Comparison of ENCODE assay signal across 14 mouse cellular contexts in the genomic region with DNA sequence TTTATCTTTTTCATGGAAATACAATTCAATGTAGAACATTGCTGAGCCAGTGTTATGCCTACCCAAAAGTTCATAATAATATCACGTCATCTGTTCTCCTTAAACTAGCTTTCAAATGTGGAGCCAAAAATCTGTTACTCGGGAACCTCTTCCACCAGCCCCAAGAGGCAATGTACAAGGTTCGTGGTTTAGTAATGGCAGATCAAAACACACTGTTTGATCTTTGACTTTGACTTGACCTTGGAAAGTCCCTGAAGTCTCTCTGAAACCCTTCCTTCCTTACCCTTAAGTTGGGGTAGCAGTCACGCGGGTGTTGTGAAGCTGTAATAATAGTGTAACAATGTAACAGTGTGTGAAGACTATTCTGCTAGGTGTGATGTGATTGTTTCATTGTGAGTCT.
DNase-seq lines count a peak whose midpoint lies in the region; ATAC-seq lines count a peak whose summit lies in the region.
"Had no signal": no experiment of that assay in that cellular context is flagged by ENCODE, and none has a peak within 500 bp of the region (broad histone marks: within the 10 kb centered on the region; RNA-seq: fewer than 3 reads in every experiment).

No protein-coding gene starts in this region.

- no peak overlapping the region for H3K4me3 ChIP-seq in heart, embryonic 13.5 days
- no peak overlapping the region for H3K4me3 ChIP-seq in limb, embryonic 12.5 days (replicated peaks)
- no peak overlapping the region for H3K4me3 ChIP-seq in limb, embryonic 10.5 days
- no peak overlapping the region for H3K4me3 ChIP-seq in limb, embryonic 13.5 days
- H3K4me3 ChIP-seq: forebrain, embryonic 12.5 days; liver, embryonic 13.5 days had no signal

- no peaks in the 10 kb centered on the region for H3K27me3 ChIP-seq in heart, embryonic 13.5 days (replicated peaks)
- no peaks in the 10 kb centered on the region for H3K27me3 ChIP-seq in limb, embryonic 12.5 days
- H3K27me3 ChIP-seq in limb, embryonic 10.5 days (ENCODE audit: low read depth, poor library complexity, severe bottlenecking), result no peaks in the 10 kb centered on the region
- no peaks in the 10 kb centered on the region for H3K27me3 ChIP-seq in limb, embryonic 13.5 days
- H3K27me3 ChIP-seq: forebrain, embryonic 12.5 days; liver, embryonic 13.5 days had no signal

- DNase-seq in heart, postnatal 4 days, result no peak
- no peak for DNase-seq in limb, embryonic 10.5 days (ENCODE audit: low spot score)
- DNase-seq in ZHBTc4 (ENCODE audit: low read depth, low spot score), result peak; percentile 71
- no peak for DNase-seq in B cell, adult 2 months
- no peak for DNase-seq in left cerebral cortex, adult 8-10 months (ENCODE audit: low spot score in 2 of 2)
- DNase-seq: cerebellum, adult 11-12 months; embryo, embryonic 11 days; gastrocnemius, postnatal 10 days; layer of hippocampus, postnatal 36 days; liver, embryonic 13.5 days had no signal

- H3K9me3 ChIP-seq in heart, embryonic 13.5 days, result no peaks in the 10 kb centered on the region
- no peaks in the 10 kb centered on the region for H3K9me3 ChIP-seq in limb, embryonic 12.5 days
- no peaks in the 10 kb centered on the region for H3K9me3 ChIP-seq in limb, embryonic 10.5 days (replicated peaks)
- no peaks in the 10 kb centered on the region for H3K9me3 ChIP-seq in limb, embryonic 13.5 days
- H3K9me3 ChIP-seq: forebrain, embryonic 12.5 days; liver, embryonic 13.5 days had no signal

- H3K36me3 ChIP-seq in heart, embryonic 13.5 days, result peaks cover 9% of the 10 kb centered on the region; the same call in 1 of the 2 replicates
- peaks cover 5% of the 10 kb centered on the region; the same call in 1 of the 2 replicates for H3K36me3 ChIP-seq in limb, embryonic 12.5 days
- no peaks in the 10 kb centered on the region; the same call in 1 of the 2 replicates for H3K36me3 ChIP-seq in limb, embryonic 10.5 days
- peaks cover 4% of the 10 kb centered on the region for H3K36me3 ChIP-seq in limb, embryonic 13.5 days
- H3K36me3 ChIP-seq: forebrain, embryonic 12.5 days; liver, embryonic 13.5 days had no signal

- peak overlapping the region; percentile 58; the same call in 1 of the 2 replicates for H3K9ac ChIP-seq in heart, embryonic 13.5 days
- no peak overlapping the region for H3K9ac ChIP-seq in limb, embryonic 12.5 days (replicated peaks)
- no peak overlapping the region for H3K9ac ChIP-seq in limb, embryonic 13.5 days
- H3K9ac ChIP-seq: forebrain, embryonic 12.5 days; liver, embryonic 13.5 days had no signal

- H3K27ac ChIP-seq in heart, embryonic 13.5 days (replicated peaks), result peak overlapping the region; percentile 84
- peak overlapping the region; percentile 64; the same call in 1 of the 2 replicates for H3K27ac ChIP-seq in limb, embryonic 12.5 days
- no peak overlapping the region for H3K27ac ChIP-seq in limb, embryonic 10.5 days
- peak overlapping the region; percentile 28; the same call in 1 of the 2 replicates for H3K27ac ChIP-seq in limb, embryonic 13.5 days
- H3K27ac ChIP-seq: forebrain, embryonic 12.5 days; liver, embryonic 13.5 days had no signal

- peak overlapping the region; percentile 16; the same call in 1 of the 2 replicates for H3K4me2 ChIP-seq in heart, embryonic 13.5 days
- no peak overlapping the region; the same call in 1 of the 2 replicates for H3K4me2 ChIP-seq in limb, embryonic 12.5 days
- H3K4me2 ChIP-seq in limb, embryonic 13.5 days (replicated peaks), result 0 out of 2 replicates have a peak overlapping the region, but pooled peaks have one; percentile 23
- H3K4me2 ChIP-seq: forebrain, embryonic 12.5 days; liver, embryonic 13.5 days had no signal

- ATAC-seq in heart, embryonic 13.5 days (ENCODE audit: extremely low read depth, insufficient number of reproducible peaks, low FRiP score, low TSS enrichment), result no peak
- ATAC-seq in limb, embryonic 12.5 days (ENCODE audit: insufficient number of reproducible peaks, insufficient read depth, low FRiP score, low TSS enrichment, low read depth), result no peak
- ATAC-seq in limb, embryonic 13.5 days (ENCODE audit: low FRiP score, low read depth), result no peak

- WGBS in heart, embryonic 13.5 days, result 66% methylated on average over 5 of the region's 5 CpGs
- 57% methylated on average over 5 of the region's 5 CpGs for WGBS in limb, embryonic 12.5 days
- WGBS in limb, embryonic 10.5 days, result 75% methylated on average over 5 of the region's 5 CpGs
- 38% methylated on average over 5 of the region's 5 CpGs for WGBS in limb, embryonic 13.5 days

- H3K4me1 ChIP-seq in heart, embryonic 13.5 days, result peaks cover 79% of the 10 kb centered on the region
- H3K4me1 ChIP-seq in limb, embryonic 12.5 days (replicated peaks), result peaks cover 57% of the 10 kb centered on the region
- peaks cover 39% of the 10 kb centered on the region for H3K4me1 ChIP-seq in limb, embryonic 10.5 days
- H3K4me1 ChIP-seq in limb, embryonic 13.5 days, result peaks cover 68% of the 10 kb centered on the region
